Mouse (Mus musculus): ENCODE measurements around the gene Tubd1. TPM values are rescaled to one million over a fixed set of nuclear protein-coding genes. Genes with fewer than 3 reads are reported as not detected.
A peak's percentile ranks its signal among the peaks of the same experiment; 100 is the strongest.

Gene Tubd1
- polyA plus RNA-seq, 1 experiment from 2014 or later: 13.8 TPM

DNA sequence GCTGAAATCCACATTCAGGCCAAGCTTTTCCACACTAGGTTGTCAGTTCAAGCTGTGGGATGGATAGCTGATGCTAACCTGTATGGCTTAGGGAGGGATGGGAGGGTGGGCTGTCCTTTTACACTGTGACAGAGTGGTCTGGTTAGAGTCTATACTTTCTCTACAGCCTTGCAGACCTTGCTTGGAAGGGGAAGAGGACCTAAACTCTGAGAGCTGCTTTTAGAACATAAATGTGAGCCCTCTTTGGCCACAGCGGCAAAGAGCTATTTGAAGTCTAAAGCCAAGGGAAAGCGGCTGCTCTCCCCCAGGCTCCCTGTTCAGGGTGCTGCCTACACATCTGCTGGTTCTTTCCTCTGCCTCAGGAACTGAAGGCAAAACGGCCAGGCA, 40.8 kb downstream of the Tubd1 start:
- Histone ChIP-seq H3K4me3 (peak overlapping the region; percentile 18; the same call in 1 of the 2 replicates), H3K9me3 (no peaks in the 10 kb centered on the region), H3K4me2 (peak overlapping the region; percentile 57), H3K4me1 (peaks cover 25% of the 10 kb centered on the region), H3K9ac (no peak overlapping the region), H3K36me3 (0 out of 2 replicates have a peak, but pooled peaks cover 6% of the 10 kb centered on the region), H3K27ac (peak overlapping the region; percentile 69), H3K27me3 (no peaks in the 10 kb centered on the region)
- WGBS: 35% methylated on average over 3 of the region's 3 CpGs
- ATAC-seq (ENCODE audit: insufficient number of reproducible peaks, insufficient read depth, low FRiP score, low TSS enrichment, low read depth): no peak

DNA sequence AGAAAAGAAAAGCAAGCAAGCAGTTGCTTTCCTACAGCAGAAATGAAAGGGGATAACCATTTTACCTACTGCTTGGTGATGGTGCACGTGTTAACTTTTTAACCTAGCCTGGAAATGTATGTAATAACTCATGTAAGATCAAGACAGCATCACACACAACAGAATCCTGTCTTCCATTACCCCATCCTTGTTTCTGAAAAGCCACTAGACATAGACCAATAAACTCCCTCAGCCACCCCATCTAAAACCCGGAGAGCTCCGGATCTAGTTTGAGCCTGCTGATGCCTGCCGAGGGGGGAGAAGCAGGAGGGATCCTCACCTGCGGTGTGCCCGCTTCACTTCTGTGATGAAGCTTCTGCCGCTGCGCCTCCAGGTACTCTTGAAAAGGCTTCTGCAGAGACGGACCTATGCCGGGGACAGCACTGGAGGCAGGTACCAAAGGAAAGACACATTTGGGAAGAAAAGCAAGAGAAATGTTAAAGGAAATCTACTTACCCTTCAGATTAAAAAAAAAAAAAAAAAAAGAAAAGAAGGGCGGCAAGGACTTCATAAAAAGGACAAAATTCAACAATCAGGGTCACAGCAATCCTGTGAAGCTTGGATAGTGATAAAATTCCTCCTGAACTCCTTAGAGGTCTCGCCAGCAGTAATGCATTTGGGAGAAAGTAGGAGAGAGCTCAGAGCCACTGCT, 41.5 kb downstream of the Tubd1 start:
- no peak for ATAC-seq (ENCODE audit: insufficient number of reproducible peaks, insufficient read depth, low FRiP score, low TSS enrichment, low read depth)
- H3K4me2 ChIP-seq: peak overlapping the region; percentile 57
- 0 out of 2 replicates have a peak, but pooled peaks cover 6% of the 10 kb centered on the region for H3K36me3 ChIP-seq
- 23% methylated on average over 12 of the region's 12 CpGs for WGBS
- H3K4me3 ChIP-seq: peak overlapping the region; percentile 33
- H3K9me3 ChIP-seq: no peaks in the 10 kb centered on the region
- H3K4me1 ChIP-seq: peaks cover 25% of the 10 kb centered on the region
- H3K27ac ChIP-seq: peak overlapping the region; percentile 76
- peak overlapping the region; percentile 67 for H3K9ac ChIP-seq
- H3K27me3 ChIP-seq: no peaks in the 10 kb centered on the region

DNA sequence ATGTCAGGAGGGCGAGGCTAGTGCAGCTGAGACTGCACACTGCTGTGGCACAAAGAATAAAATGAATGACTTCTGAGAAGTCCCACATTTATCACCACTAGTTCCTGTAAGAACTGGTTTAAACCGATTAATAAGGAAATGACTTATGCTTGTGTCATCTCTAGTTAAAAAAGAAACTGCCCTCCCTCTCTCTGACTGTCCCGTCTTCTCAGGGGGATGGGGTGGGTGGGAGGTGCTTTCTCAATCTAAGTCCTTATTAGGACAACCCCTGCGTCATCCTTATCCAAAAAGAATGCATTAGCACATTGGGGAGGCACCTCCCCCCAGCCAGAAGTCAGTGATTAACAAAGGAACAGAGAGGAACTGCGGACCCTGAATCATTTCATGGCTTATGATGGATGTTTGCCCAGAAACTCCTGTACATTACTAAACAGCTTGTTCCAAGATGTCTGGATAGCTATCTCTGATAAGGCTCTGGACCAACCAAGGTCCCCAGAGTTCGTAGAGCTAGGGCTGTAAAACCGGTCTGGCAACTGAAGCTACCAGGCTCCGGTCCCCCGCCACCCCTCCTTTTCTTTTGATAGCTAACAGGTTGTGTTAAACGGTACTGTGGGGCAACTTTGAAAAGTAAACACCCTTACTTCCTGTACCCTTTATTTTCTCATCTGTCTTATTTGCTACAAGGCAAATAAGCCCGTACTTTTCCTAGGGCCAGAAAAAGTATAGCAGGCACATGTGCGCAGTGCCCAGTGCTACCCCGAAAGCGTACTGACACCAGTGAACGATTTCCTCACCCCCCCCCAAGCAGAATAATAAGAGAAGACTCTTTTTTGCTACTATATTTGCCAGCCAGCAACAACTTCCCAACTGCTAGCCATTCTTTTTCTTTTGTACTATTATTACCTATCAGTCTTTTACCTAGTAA, 42.3 kb downstream of the Tubd1 start:
- Histone ChIP-seq H3K36me3 (0 out of 2 replicates have a peak, but pooled peaks cover 6% of the 10 kb centered on the region), H3K9ac (peak overlapping the region; percentile 67), H3K27me3 (no peaks in the 10 kb centered on the region), H3K27ac (peak overlapping the region; percentile 76), H3K4me2 (peak overlapping the region; percentile 57), H3K9me3 (no peaks in the 10 kb centered on the region), H3K4me1 (peaks cover 22% of the 10 kb centered on the region), H3K4me3 (peak overlapping the region; percentile 33)
- ATAC-seq (ENCODE audit: insufficient number of reproducible peaks, insufficient read depth, low FRiP score, low TSS enrichment, low read depth): peak; percentile 71; the same call in 1 of the 2 replicates
- WGBS: 3% methylated on average over 15 of the region's 15 CpGs

DNA sequence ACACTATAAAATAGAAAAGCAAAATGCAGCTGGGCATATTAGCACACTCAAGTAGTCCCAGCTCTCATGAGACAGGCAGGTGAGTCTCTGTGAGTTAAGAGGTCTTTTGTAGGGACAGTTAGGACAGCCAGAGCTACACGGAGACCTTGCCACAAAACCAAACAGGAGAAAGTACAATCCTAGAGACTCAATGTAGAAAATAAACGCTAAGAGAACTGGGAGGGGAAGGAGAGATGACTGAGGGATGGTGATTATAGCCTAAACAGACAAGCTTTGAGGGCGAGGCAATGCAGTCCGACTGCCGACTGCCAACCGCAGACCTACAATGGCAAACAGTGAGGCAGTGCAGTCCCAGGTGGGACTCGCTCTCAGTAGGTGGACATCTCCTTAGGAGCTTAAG, 43.0 kb downstream of the Tubd1 start:
- no peak overlapping the region for H3K9ac ChIP-seq
- H3K27ac ChIP-seq: peak overlapping the region; percentile 44; the same call in 1 of the 2 replicates
- no peaks in the 10 kb centered on the region for H3K27me3 ChIP-seq
- WGBS: 31% methylated on average over 7 of the region's 7 CpGs
- H3K4me2 ChIP-seq: peak overlapping the region; percentile 57
- ATAC-seq (ENCODE audit: insufficient number of reproducible peaks, insufficient read depth, low FRiP score, low TSS enrichment, low read depth): no peak
- H3K4me3 ChIP-seq: no peak overlapping the region
- 0 out of 2 replicates have a peak, but pooled peaks cover 3% of the 10 kb centered on the region for H3K36me3 ChIP-seq
- no peaks in the 10 kb centered on the region for H3K9me3 ChIP-seq
- peaks cover 22% of the 10 kb centered on the region for H3K4me1 ChIP-seq

DNA sequence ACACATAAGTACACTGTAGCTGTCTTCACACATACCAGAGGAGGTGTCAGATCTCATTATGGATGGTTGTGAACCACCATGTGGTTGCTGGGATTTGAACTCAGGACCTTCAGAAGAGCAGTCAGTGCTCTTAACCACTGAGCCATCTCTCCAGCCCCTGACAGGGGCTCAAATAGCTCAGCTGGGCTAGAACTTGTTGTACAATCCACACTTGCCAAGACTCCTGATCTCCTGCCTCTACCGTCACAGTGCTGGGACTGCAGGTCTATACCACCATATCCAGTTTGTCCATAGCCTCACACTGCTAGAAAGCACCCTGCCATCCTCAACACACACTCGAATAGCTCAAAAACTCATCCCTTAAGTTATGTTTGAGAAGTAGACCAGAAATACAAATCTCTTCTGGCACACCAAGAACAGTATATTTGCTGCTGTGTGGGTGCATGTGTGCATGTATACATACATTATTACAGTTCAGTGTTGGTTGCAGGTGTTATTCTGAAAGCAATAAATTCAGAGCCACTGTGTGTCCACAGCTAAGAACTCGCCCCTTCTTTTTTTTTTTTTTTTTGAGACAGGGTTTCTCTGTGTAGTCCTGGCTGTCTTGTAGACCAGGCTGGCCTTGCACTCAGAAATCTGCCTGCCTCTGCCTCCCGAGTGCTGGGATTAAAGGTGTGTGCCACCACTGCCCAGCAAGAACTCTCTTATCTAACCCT, 44.0 kb downstream of the Tubd1 start:
- ATAC-seq (ENCODE audit: insufficient number of reproducible peaks, insufficient read depth, low FRiP score, low TSS enrichment, low read depth): no peak
- Histone ChIP-seq H3K9ac (no peak overlapping the region), H3K36me3 (no peaks in the 10 kb centered on the region), H3K4me1 (peaks cover 22% of the 10 kb centered on the region), H3K9me3 (no peaks in the 10 kb centered on the region), H3K27ac (no peak overlapping the region), H3K4me3 (no peak overlapping the region), H3K27me3 (no peaks in the 10 kb centered on the region), H3K4me2 (no peak overlapping the region)
- WGBS: 93% methylated on average over 4 of the region's 4 CpGs

DNA sequence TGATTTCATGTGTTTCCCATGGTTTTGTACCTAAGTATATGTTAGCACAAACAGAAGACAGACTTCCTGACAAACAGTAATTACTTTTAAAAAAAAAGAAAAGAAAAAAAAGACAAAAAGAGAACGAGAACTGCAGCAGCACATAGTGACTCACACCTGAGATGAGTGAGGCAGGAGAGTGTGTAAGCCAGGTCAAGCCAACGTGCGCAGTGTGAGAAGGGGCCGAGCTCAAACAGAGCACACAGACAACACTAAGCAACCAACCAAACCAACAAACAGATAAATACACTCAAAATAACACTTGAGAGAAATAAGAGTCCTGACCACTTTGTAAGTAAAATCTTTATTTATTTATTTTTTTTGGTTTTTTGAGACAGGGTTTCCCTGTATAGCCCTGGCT, 45.3 kb downstream of the Tubd1 start:
- no peak overlapping the region for H3K27ac ChIP-seq
- H3K9ac ChIP-seq: no peak overlapping the region
- H3K4me2 ChIP-seq: no peak overlapping the region
- peaks cover 3% of the 10 kb centered on the region; the same call in 1 of the 2 replicates for H3K36me3 ChIP-seq
- peaks cover 22% of the 10 kb centered on the region for H3K4me1 ChIP-seq
- H3K9me3 ChIP-seq: no peaks in the 10 kb centered on the region
- ATAC-seq (ENCODE audit: insufficient number of reproducible peaks, insufficient read depth, low FRiP score, low TSS enrichment, low read depth): no peak
- H3K4me3 ChIP-seq: no peak overlapping the region
- no peaks in the 10 kb centered on the region for H3K27me3 ChIP-seq
- 80% methylated on average over 4 of the region's 4 CpGs for WGBS

DNA sequence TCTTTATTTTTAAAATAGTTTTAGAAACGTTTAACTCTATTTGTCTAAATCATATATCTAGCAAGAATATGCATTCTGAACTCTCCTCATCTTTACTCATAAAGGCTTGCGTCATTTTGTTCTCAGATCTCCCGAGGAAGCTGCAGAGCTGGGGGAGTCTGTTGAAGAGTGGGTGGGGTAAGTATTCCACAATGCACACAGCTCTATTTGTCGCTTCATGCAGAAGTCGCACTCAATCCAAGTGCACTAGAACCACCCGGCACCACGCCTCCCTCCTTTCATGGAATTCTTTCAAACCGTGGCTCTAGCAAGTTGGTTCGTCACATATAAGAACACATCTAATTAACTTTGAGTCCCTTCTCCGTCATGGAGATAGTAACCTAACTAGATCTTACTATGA, 45.8 kb downstream of the Tubd1 start:
- no peak overlapping the region for H3K27ac ChIP-seq
- peaks cover 3% of the 10 kb centered on the region; the same call in 1 of the 2 replicates for H3K36me3 ChIP-seq
- no peak overlapping the region for H3K4me3 ChIP-seq
- no peak overlapping the region for H3K9ac ChIP-seq
- H3K9me3 ChIP-seq: no peaks in the 10 kb centered on the region
- no peaks in the 10 kb centered on the region for H3K27me3 ChIP-seq
- peaks cover 22% of the 10 kb centered on the region for H3K4me1 ChIP-seq
- 90% methylated on average over 10 of the region's 10 CpGs for WGBS
- H3K4me2 ChIP-seq: no peak overlapping the region
- ATAC-seq (ENCODE audit: insufficient number of reproducible peaks, insufficient read depth, low FRiP score, low TSS enrichment, low read depth): no peak

DNA sequence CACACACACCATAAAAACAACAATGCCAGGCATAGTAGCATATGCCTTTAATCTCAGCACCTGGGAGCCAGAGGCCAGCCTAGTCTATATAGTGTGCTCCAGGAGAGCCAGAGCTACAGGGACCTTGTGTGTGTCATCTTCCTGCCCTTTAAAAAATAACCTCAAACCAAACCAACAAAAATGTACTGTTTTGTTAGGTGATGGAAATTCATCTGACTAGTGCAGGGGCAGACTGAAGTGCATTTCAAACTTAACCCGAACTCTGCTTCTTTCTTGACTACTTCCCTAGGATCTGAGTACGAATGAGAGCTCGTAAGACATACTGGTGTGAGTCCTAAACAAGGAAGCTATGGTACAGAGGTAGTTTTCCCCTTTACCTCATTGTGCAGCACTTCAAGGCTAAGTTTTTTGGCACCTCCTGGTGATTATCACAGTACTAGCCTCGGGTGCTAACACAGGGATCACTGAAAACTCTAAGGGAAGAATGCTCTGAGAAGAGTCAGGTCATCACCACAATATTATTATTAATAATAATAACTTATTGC, 46.6 kb downstream of the Tubd1 start:
- Histone ChIP-seq H3K27me3 (no peaks in the 10 kb centered on the region), H3K9me3 (no peaks in the 10 kb centered on the region), H3K4me1 (peaks cover 24% of the 10 kb centered on the region), H3K4me3 (no peak overlapping the region), H3K27ac (no peak overlapping the region), H3K4me2 (no peak overlapping the region), H3K9ac (no peak overlapping the region), H3K36me3 (peaks cover 3% of the 10 kb centered on the region; the same call in 1 of the 2 replicates)
- WGBS: 79% methylated on average over 4 of the region's 4 CpGs
- ATAC-seq (ENCODE audit: insufficient number of reproducible peaks, insufficient read depth, low FRiP score, low TSS enrichment, low read depth): no peak

DNA sequence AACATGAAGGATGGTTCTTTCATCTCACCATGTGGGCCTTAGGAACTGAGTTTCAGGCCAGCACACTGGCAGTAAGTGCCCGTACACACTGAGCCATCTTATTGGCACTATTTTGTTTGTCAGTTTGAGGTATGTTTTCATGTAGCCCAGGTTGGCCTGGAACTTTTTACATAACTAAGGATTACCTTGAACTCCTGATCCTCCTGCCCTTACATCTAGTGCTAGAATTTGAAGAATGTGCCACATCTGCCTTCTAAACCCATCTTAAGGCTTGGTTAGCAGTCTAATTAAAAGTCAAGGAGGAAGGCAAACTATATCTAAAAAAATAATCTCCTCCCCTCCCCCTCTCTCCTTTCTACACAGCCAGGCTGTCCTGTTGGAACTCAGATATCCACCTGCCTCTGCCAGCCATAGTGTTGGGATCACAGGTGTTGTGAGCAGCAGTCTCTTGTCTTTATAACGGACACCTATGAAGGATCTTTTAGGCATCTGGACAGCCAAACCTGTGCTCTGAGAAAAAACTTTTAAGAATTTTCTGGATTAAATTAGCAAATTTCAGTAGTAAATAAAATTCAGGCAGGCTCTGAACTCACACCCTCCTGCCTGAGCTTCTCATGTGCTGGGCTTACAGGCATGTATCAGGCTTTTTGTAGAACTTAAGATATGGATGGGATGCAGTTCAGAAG, 47.3 kb downstream of the Tubd1 start:
- Histone ChIP-seq H3K4me3 (no peak overlapping the region), H3K27me3 (no peaks in the 10 kb centered on the region), H3K36me3 (peaks cover 3% of the 10 kb centered on the region; the same call in 1 of the 2 replicates), H3K9me3 (no peaks in the 10 kb centered on the region), H3K4me2 (no peak overlapping the region), H3K9ac (no peak overlapping the region), H3K4me1 (peaks cover 17% of the 10 kb centered on the region), H3K27ac (no peak overlapping the region)
- ATAC-seq (ENCODE audit: insufficient number of reproducible peaks, insufficient read depth, low FRiP score, low TSS enrichment, low read depth): no peak
- WGBS: 86% methylated on average over 2 of the region's 2 CpGs

DNA sequence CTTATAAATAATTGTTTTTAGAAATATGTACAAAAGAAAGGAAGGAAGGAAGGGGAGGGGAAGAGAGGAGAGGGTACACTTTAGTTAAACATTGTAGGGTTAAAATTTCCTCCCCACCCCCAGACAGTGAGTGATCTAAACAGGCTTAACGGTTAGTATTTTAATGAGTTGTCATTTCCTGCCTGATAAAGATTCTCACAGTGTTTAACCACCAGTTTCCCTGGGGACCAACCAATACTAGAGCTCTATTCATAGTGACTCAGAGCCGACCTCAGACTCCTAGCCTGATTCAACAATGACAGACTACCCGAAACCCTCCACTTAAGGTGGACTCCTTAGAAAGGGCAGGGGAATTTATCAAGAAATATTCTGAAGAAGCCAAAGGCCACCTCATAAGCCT, 48.2 kb downstream of the Tubd1 start:
- peaks cover 8% of the 10 kb centered on the region for H3K4me1 ChIP-seq
- H3K9me3 ChIP-seq: no peaks in the 10 kb centered on the region
- no peaks in the 10 kb centered on the region for H3K27me3 ChIP-seq
- H3K4me3 ChIP-seq: no peak overlapping the region
- no peak for ATAC-seq (ENCODE audit: insufficient number of reproducible peaks, insufficient read depth, low FRiP score, low TSS enrichment, low read depth)
- 24% methylated on average over 3 of the region's 3 CpGs for WGBS
- H3K4me2 ChIP-seq: no peak overlapping the region
- peaks cover 3% of the 10 kb centered on the region; the same call in 1 of the 2 replicates for H3K36me3 ChIP-seq
- no peak overlapping the region for H3K27ac ChIP-seq
- no peak overlapping the region for H3K9ac ChIP-seq

Measured in embryonic facial prominence, embryonic 13.5 days (tissue).